Mouse (Mus musculus) adrenal gland, postnatal 36 days (tissue): Measurements from ENCODE around the gene Amz1. TPM values are rescaled to one million over a fixed set of nuclear protein-coding genes. Genes with fewer than 3 reads are reported as not detected.

Experiments used
- DNase-seq, 2 experiments: peaks; one replicate each; pipeline ENCODE4 v3.0.0; 2021; ENCODE audit warnings: mixed read lengths in 1 of 2
- total RNA-seq, 2 experiments: library from RNA; stranded (reverse); gene quantifications; 2 replicates each; pipeline ENCODE4 v1.2.3; 2021

The Amz1 gene
- total RNA-seq, 2 experiments from 2014 or later = 0.50 to 0.66 TPM

GRCm38 (mm10) chr5:140767704-140768141 lies 43.8 kb downstream of the Amz1 start:
- peak; percentile 92 for DNase-seq

DNA sequence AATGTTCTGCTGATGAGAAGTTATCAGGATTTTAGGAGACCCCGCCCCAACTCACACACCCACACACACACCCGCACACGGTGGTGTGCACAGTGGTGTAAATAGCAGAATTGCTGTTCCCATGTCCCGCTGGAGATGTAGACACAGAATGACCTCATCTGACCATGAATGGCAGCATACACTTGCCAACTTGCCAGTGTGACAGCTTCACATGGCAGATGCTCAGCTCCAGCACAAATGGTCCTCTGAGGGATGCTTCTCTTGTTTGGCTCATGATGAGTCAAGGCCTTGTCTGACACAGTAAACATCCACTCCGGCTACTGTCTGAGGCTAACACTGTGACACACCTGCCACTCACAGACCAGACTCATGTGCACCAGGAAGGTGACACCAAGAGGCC lies 44.4 kb downstream of the Amz1 start:
- peak; percentile 55 to 57 for DNase-seq

DNA sequence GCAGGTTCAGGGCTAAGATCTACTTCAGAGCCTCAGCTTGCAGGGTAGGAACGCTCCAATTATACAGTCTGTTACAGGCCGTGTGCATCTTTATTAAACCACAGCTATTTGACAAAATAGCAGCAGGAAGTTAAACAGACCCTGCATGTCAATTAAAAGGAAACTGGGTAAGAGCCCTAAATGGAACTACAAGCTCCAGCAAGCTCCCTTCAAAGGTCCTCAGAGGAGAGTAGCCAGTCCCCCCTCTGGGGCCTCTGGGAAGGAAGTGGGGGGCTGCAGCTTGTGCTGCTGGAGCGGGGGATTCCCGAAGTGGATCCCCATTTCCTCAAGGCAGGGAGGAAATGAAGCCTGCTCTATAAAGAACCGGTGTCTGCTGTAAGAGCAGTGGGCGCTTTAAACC lies 47.7 kb downstream of the Amz1 start:
- no peak for DNase-seq

DNA sequence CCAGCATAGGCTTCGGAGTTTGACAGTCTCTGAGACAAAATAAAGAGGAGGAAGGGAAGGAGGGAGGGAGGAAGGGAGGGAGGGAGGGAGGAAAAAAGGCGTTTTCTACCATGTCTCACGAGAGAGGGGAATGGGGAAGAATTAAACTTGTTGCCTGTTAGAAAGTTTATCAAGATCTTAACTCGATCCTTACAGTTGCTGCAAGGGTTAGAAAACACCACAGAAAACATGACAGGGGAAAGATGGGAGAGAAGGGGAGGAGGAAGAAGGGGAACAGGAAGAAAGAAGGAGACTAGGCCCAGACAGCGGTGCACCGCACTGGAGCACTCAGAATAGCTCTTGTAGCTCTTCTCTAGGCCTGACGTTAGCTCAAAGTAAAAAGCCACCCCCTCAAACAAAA lies 48.2 kb downstream of the Amz1 start:
- no peak for DNase-seq

DNA sequence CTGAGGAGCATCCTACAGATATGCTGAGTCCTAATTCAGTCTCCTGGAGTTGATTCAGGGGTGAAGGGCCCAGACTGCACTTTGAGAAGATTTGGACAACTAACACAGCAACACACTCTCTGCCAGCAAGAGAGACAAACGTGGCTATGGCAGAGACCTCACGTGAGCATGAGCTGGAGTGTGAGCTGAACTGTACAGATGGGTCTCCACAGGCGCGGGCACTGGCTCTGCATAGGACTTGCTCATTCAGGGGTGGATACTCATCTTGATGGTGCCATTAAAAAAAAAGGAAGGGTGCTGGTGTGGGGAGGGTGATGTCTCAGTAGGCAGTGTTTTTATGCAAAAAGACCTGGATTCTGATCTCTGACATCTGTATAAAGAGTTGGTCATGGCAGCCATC lies 51.2 kb downstream of the Amz1 start:
- no peak for DNase-seq

DNA sequence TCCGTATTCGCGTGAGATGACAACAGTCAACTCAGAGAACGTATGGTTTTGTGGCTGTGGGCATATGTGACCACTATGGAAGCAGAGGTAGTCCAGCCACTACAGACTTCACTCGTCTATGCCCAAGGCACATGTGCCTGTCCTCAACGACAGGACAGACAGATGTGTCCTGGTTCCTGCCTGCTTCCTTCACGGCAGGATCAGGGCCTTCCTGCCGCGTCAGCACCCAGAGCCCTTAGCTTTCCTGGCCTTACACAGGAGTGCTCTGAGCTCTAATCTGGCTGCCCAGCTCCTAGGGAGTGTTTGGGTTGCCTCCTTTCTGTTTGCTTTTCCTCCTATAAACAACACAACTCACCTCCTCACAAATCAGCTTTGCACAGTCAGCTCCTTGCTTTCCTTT lies 53.0 kb downstream of the Amz1 start:
- no peak for DNase-seq

GRCm38 (mm10) chr5:140781122-140781521 lies 57.2 kb downstream of the Amz1 start:
- DNase-seq = no peak

DNA sequence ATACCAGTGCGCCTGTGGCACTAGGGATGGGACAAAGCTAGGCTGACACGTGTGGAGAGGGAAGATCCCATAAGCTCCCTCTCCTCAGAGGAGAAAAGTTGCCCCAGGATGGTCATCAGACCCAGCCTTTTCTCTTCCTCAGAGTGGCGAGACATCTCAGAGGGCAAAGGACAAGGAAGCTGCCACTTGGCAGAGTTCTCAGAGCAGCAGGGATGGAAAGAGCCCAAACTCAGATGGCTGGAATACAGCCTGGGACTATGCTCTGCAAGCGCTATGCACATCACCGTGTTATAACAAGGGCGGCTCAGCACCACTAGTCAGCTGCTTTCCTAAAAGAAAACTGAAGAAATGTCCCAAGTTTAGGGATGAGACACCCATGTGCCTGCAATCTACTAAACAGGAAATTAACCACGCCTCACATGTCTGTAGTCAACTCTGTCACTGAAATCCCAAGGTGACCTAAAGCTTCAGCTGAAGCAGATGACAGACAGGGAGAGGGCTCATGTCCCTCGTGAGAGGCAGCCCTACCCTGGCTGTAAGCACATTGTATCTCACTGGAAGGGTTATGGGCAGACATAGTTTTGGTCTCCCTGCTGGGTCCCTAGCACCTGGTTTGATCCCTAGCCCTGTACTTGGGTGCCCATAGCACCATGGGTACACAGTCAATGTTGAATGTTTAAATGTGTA lies 58.1 kb downstream of the Amz1 start:
- DNase-seq = no peak

- no peak for DNase-seq
Observed at GRCm38 (mm10) chr5:140783577-140783976, 59.6 kb downstream of the Amz1 start.

DNA sequence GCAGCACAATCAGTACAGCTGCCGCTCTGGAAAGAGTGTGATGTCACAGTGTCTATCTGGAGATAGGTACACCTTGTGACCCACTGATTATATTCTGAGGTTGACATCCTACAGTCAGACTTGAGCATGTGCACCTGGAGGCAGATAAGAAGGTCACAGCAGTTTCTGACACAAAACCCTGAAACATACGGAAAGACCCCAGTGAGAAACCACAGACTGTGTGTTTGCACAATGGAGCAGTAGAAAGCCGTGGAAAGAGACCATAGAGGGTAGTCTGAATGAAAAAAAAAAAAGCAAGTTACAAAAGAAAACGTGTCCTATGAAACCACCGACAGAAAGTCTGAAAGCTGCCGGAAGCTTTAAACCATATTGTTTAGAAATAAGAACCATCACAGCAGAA lies 60.4 kb downstream of the Amz1 start:
- no peak for DNase-seq

DNA sequence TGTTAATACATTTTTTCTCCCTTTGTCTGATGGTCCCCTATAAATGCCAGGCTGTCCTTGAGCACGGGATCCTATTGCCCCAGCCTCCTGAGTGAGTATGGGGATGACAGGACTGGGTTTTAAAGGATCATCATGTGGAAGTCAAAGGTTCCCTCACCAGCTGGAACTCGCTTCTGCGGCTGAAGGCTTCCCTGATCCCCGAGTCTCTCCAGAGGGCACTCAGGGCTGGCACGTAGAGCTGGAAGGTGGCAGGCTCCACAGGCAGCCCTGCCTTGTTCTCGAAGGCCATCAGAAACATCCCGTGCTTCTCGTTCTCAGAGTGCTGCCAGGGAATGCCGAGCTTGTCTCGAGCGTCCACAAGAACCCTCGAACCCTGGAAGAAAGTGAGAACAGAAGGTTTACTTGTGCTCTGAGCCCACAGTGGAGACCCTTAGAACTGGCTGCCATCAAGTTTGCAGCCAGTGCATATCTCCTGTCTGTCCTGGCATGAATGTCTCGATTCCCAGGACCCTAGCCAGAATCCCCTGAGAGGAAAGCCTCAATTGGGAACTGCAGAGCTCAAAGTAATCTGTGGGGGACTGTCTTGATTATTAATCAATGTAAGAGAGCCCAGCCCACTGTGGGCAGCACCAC lies 61.4 kb downstream of the Amz1 start:
- peak in 1 of 2 experiments; percentile 60 for DNase-seq

DNA sequence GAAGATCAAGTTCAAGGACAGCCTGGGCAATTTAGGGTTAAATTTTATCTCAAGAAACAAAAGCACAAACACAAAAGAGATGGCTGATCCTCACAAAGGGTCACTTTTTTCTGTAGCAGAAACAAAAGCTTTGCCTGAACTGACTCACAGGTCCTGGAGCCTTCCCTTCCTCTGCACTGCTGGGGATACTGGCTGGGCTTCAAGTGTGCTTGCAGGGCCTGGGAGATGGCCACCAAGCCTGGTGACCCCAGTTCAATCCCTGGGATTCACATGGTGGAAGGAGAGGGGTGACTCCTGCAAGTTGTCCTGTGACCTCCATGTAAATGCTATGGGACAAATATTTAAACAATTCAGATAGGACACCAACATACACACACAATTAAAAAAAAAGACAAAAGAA lies 65.6 kb downstream of the Amz1 start:
- DNase-seq = no peak

DNA sequence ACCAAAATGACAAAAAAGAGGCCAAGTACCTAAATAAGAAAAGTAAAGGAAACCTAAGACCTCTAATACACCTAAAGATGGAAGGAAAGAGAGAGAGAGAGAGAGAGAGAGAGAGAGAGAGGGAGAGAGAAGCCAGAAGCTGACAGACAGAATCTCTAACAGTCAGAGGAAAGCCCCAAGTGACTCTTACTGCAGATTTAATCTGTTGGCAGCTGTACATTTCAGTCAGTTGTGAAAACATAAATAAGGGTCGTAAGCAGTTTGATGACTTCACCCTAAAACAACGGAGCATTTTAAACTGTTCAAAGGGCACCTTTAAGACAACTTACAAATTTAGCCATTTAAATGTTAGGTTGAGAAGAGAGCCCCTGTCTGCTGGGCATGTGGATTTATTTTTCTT lies 66.5 kb downstream of the Amz1 start:
- DNase-seq = no peak

DNA sequence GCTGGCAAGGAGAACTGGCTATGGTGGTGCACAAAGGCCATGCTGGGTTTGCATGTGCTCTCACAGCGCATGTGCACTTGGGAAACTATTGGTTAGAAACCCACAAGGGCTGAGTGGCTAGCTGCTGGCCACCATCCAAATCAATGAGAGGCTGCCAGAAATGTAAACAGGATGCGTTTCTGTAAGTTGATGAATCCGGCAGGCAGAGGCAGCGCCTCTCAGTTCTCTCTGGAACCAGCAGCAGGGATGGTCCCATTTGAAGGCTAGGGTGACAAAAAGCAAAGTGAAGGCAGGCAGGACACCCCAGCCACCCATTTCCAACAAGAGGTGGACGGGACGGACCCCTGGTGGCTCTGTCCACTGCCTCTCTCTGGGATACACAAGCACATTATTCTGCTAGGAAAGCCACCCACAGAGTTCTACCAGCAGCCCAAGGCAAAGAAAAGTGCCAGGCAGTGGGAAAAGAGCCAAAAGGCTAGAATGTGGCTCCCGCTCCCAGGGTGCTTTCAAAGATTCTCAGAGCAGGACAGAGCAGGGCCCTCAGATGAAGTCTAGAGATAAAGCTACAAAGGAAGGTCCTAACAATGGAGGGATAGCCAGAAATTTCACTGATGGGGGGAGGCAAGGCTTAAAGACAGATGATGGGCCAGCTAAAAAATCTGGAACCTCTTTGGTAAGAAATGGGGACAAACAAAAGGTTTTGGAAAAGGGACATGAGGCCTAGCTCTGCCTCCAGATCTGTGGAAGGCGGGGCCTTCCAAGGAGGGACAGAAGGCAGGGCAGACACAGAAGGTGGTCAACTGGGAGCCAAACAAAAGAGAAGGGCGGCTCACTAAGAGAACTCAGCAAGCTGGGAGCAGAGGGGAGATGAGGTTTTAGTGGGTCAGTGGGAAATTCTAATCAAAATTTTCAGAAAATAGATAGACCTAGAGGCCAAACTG lies 67.3 kb downstream of the Amz1 start:
- peak; percentile 55 to 70 for DNase-seq

- no peak for DNase-seq
Observed at GRCm38 (mm10) chr5:140792233-140792632, 68.3 kb downstream of the Amz1 start.

DNA sequence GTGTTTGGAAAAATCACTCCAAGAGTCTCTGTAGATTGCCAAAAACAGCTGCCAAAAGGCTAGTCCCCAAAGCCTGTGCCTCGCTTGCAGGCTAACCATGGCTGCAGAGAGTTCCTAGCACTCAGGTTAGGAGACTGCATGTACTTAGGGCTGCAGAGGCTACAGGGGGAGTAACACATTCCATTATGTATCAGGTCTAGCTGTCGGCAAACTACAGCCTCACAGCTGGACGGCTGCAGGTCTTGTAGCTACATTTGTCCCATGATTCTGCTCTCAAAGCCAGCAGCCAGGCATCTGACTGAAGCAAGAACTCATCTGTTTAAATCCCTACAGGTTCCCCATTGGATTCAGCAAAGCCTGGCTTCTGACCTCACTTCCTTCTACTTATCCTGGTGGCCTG lies 70.8 kb downstream of the Amz1 start:
- no peak for DNase-seq

DNA sequence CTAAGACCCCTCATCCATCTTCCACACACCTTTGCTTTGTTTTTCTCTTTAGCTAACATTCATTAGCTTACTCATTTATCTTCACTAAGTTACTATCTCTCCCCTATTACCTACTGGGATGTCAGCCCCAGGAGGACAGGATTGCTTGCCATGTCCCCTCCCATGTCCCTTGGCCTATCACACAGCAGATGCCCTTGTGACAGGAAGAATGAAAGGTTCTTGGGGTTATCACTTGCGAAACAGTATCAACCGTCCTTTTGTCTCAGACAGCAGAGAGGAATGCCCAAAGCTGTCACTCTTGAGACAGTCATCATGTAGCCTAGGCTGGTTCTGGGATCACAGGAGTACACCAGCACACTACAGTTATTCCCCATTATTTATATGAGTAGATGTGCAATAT lies 71.2 kb downstream of the Amz1 start:
- no peak for DNase-seq

DNA sequence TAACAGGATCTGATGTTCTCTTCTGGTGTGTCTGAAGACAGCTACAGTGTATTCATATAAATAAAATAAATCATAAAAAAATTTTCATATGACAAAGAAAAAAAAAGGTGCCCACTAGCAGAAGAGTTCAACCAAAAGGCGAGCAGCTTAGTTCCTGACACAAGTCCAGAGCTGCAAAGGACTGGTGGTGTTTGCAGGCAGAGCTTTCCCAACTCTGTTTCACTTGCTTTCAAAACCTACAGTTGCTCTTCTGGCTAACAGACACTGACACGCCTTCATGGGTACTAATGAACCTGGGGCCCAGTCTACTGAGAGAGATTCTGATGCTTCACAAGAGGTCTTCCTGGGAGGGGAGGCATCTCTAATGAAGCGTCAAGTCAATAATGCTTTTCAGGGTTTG lies 72.1 kb downstream of the Amz1 start:
- DNase-seq = no peak

- peak; percentile 62 to 66 for DNase-seq
Observed at GRCm38 (mm10) chr5:140798158-140798557, 74.2 kb downstream of the Amz1 start.

DNA sequence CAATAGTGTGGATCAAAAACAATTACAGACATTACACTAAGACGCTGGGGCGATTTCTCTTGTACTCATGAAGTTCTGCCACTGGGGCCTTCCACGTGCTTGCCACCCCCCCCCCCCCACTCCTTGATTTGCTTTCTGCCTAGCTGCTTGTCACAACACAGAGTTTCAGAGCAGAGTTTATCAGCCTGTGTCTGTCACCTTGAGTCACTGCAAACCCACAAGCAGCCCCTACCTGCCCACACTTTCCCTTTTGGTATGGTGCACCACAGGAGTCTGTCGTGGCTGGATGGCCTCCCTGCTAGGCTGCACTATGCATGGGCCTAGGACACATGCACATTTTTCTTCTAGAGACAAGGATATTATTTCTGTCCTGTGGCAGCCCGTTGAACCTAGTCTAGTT lies 74.8 kb downstream of the Amz1 start:
- DNase-seq = no peak

DNA sequence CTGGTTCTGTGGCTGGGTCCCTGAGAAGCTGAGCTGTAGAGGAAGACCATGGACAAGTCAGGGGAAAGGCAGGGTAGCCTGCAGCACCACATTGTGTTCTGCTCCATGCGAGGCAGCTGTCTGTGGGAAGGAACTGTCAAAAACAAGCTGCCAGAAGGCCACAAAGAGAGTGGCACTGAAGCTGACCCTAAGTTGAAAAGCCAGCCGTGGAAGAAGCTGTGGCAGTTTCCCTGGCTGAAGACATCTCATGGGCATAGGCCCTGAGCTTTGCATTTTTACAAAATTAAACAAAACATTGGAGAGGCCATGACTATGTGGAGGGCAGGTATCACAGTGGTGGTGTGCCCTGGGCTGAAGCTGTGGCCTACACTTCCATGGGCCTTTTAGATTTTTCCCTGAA lies 75.3 kb downstream of the Amz1 start:
- DNase-seq = no peak

- DNase-seq = peak; percentile 29 to 40
Observed at GRCm38 (mm10) chr5:140800288-140800923, 76.5 kb downstream of the Amz1 start.

DNA sequence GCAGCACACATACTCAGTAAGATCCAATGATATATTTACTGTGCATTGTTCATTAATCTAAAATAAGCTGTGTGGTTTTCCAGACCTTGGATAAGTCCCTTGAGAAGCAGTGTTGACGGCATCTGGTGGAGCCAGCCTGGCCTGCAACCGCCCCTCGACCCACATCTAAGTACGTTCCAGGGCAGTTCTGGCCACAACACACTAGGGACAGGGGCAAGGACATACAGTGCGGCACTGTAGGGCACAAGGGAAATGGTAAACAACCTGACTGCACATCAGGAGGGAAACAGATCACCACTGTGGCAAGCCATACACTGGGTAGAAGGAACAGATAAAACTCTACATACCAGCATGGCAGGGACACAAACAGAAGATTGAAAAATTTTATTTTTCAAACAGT lies 77.9 kb downstream of the Amz1 start:
- no peak for DNase-seq
